24 mouse cellular contexts compared by ENCODE assay signal in the genomic region with DNA sequence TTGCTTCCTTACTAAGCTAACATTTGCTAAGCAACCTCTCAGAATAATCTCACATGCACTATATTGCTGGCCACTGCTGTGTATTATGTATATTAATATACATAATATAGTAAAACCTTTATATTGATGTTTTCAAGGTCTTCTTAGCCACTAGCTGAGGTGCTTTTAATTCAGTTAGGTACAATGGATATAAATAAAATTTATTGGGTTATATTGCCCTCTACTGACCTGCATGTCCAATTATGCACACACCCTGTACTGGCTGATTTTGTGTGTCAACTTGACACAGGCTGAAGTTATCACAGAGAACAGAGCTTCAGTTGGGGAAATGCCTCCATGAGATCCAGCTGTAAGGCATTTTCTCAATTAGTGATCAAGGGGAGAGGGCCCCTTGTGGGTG. TPM values are rescaled to one million over a fixed set of nuclear protein-coding genes. Genes with fewer than 3 reads are reported as not detected.
A peak's percentile ranks its signal among the peaks of the same experiment; 100 is the strongest.
DNase-seq lines count a peak whose midpoint lies in the region; ATAC-seq and TF ChIP-seq lines count a peak whose summit lies in the region.
"Had no signal": no experiment of that assay in that cellular context is flagged by ENCODE, and none has a peak within 500 bp of the region (broad histone marks: within the 10 kb centered on the region; RNA-seq: fewer than 3 reads in every experiment).

No protein-coding gene starts in this region.

- no peak for TF ChIP-seq EP300 in stomach, postnatal 0 days (optimal IDR thresholded peaks at IDR 0.05)

- H3K4me1 ChIP-seq in intestine, postnatal 0 days (replicated peaks; ENCODE audit: control insufficient read depth, insufficient read depth, low read length) = no peaks in the 10 kb centered on the region
- H3K4me1 ChIP-seq in intestine, embryonic 15.5 days (replicated peaks) = peaks cover 4% of the 10 kb centered on the region
- H3K4me1 ChIP-seq in midbrain, postnatal 0 days (ENCODE audit: insufficient read depth, low read length) = no peaks in the 10 kb centered on the region
- H3K4me1 ChIP-seq in midbrain, embryonic 15.5 days = no peaks in the 10 kb centered on the region
- no peaks in the 10 kb centered on the region for H3K4me1 ChIP-seq in stomach, postnatal 0 days (replicated peaks; ENCODE audit: control insufficient read depth, insufficient read depth)
- H3K4me1 ChIP-seq in forebrain, embryonic 15.5 days = no peaks in the 10 kb centered on the region
- H3K4me1 ChIP-seq: embryonic facial prominence, embryonic 15.5 days; forebrain, embryonic 13.5 days; hindbrain, embryonic 13.5 days had no signal

- ATAC-seq in intestine, postnatal 0 days = no peak
- ATAC-seq in intestine, embryonic 15.5 days = no peak
- 0 out of 2 replicates have a peak, but pooled peaks have one; percentile 44 for ATAC-seq in midbrain, postnatal 0 days (ENCODE audit: low FRiP score)
- ATAC-seq in midbrain, embryonic 15.5 days (replicated peaks) = no peak; the same call in 1 of the 2 replicates
- ATAC-seq in erythroblast, adult 5-6 weeks (replicated peaks; ENCODE audit: low FRiP score, poor library complexity, severe bottlenecking) = peak; percentile 77
- ATAC-seq in stomach, postnatal 0 days (ENCODE audit: low FRiP score, low TSS enrichment) = no peak
- no peak for ATAC-seq in forebrain, embryonic 15.5 days (replicated peaks)
- ATAC-seq: CD4-positive, CD25-positive, alpha-beta regulatory T cell, adult 4 months; forebrain, embryonic 13.5 days had no signal

- no peak overlapping the region for H3K4me3 ChIP-seq in intestine, postnatal 0 days (ENCODE audit: low read depth, low read length)
- no peak overlapping the region for H3K4me3 ChIP-seq in intestine, embryonic 15.5 days (replicated peaks)
- H3K4me3 ChIP-seq in midbrain, postnatal 0 days (ENCODE audit: low read depth, low read length) = no peak overlapping the region
- H3K4me3 ChIP-seq in midbrain, embryonic 15.5 days = no peak overlapping the region
- H3K4me3 ChIP-seq in stomach, postnatal 0 days (ENCODE audit: low read depth, low read length) = no peak overlapping the region
- no peak overlapping the region for H3K4me3 ChIP-seq in forebrain, embryonic 15.5 days
- H3K4me3 ChIP-seq: embryonic facial prominence, embryonic 15.5 days; forebrain, embryonic 13.5 days; hindbrain, embryonic 13.5 days had no signal

- DNase-seq in midbrain, postnatal 0 days (ENCODE audit: low spot score) = peak; percentile 21
- no peak for DNase-seq in stomach, postnatal 0 days (ENCODE audit: low spot score)
- no peak for DNase-seq in gastrocnemius, postnatal 25 days
- DNase-seq: adrenal gland, adult 8-10 months; cerebellum, adult 8-10 months; heart, postnatal 10 days; kidney, adult 11 months; kidney, postnatal 25 days; lung, postnatal 36 days; retina, postnatal 1 day; right cerebral cortex, postnatal 4 days had no signal

- no peaks in the 10 kb centered on the region for H3K27me3 ChIP-seq in intestine, postnatal 0 days (replicated peaks; ENCODE audit: control insufficient read depth, insufficient read depth, low read length)
- H3K27me3 ChIP-seq in intestine, embryonic 15.5 days (replicated peaks) = no peaks in the 10 kb centered on the region
- no peaks in the 10 kb centered on the region for H3K27me3 ChIP-seq in midbrain, postnatal 0 days (ENCODE audit: insufficient read depth, low read length)
- H3K27me3 ChIP-seq in midbrain, embryonic 15.5 days (replicated peaks) = no peaks in the 10 kb centered on the region
- no peaks in the 10 kb centered on the region for H3K27me3 ChIP-seq in stomach, postnatal 0 days (ENCODE audit: control insufficient read depth, insufficient read depth, low read length)
- H3K27me3 ChIP-seq in forebrain, embryonic 15.5 days = no peaks in the 10 kb centered on the region
- H3K27me3 ChIP-seq: embryonic facial prominence, embryonic 15.5 days; forebrain, embryonic 13.5 days; hindbrain, embryonic 13.5 days had no signal

- H3K9ac ChIP-seq in intestine, postnatal 0 days (ENCODE audit: low read depth, low read length) = no peak overlapping the region
- no peak overlapping the region for H3K9ac ChIP-seq in intestine, embryonic 15.5 days
- no peak overlapping the region for H3K9ac ChIP-seq in midbrain, postnatal 0 days (replicated peaks; ENCODE audit: low read length, poor library complexity, severe bottlenecking)
- H3K9ac ChIP-seq in midbrain, embryonic 15.5 days = no peak overlapping the region
- no peak overlapping the region for H3K9ac ChIP-seq in stomach, postnatal 0 days (ENCODE audit: low read length)
- no peak overlapping the region for H3K9ac ChIP-seq in forebrain, embryonic 15.5 days (replicated peaks)
- H3K9ac ChIP-seq: embryonic facial prominence, embryonic 15.5 days; forebrain, embryonic 13.5 days; hindbrain, embryonic 13.5 days had no signal

- H3K4me2 ChIP-seq in intestine, postnatal 0 days (replicated peaks; ENCODE audit: low read depth) = no peak overlapping the region
- H3K4me2 ChIP-seq in intestine, embryonic 15.5 days (replicated peaks) = no peak overlapping the region
- H3K4me2 ChIP-seq in midbrain, postnatal 0 days (ENCODE audit: low read depth, low read length, poor library complexity, severe bottlenecking) = no peak overlapping the region
- H3K4me2 ChIP-seq in midbrain, embryonic 15.5 days = no peak overlapping the region
- no peak overlapping the region for H3K4me2 ChIP-seq in stomach, postnatal 0 days (replicated peaks; ENCODE audit: low read depth)
- H3K4me2 ChIP-seq in forebrain, embryonic 15.5 days (replicated peaks) = no peak overlapping the region
- H3K4me2 ChIP-seq: embryonic facial prominence, embryonic 15.5 days; forebrain, embryonic 13.5 days; hindbrain, embryonic 13.5 days had no signal

- H3K27ac ChIP-seq in intestine, postnatal 0 days (ENCODE audit: low read depth, low read length) = no peak overlapping the region
- no peak overlapping the region for H3K27ac ChIP-seq in intestine, embryonic 15.5 days
- no peak overlapping the region for H3K27ac ChIP-seq in midbrain, postnatal 0 days (ENCODE audit: low read depth, low read length)
- no peak overlapping the region for H3K27ac ChIP-seq in midbrain, embryonic 15.5 days
- no peak overlapping the region for H3K27ac ChIP-seq in stomach, postnatal 0 days (replicated peaks)
- H3K27ac ChIP-seq in forebrain, embryonic 15.5 days (replicated peaks) = no peak overlapping the region
- H3K27ac ChIP-seq: embryonic facial prominence, embryonic 15.5 days; forebrain, embryonic 13.5 days; hindbrain, embryonic 13.5 days had no signal

- no peaks in the 10 kb centered on the region for H3K9me3 ChIP-seq in intestine, postnatal 0 days (ENCODE audit: control insufficient read depth)
- no peaks in the 10 kb centered on the region for H3K9me3 ChIP-seq in intestine, embryonic 15.5 days
- H3K9me3 ChIP-seq in midbrain, postnatal 0 days (ENCODE audit: low read length) = no peaks in the 10 kb centered on the region
- no peaks in the 10 kb centered on the region for H3K9me3 ChIP-seq in midbrain, embryonic 15.5 days
- H3K9me3 ChIP-seq in stomach, postnatal 0 days (ENCODE audit: control insufficient read depth, low read length) = no peaks in the 10 kb centered on the region
- no peaks in the 10 kb centered on the region for H3K9me3 ChIP-seq in forebrain, embryonic 15.5 days
- H3K9me3 ChIP-seq: embryonic facial prominence, embryonic 15.5 days; forebrain, embryonic 13.5 days; G1E; hindbrain, embryonic 13.5 days had no signal

- peaks cover 5% of the 10 kb centered on the region; the same call in 1 of the 2 replicates for H3K36me3 ChIP-seq in intestine, postnatal 0 days (ENCODE audit: control insufficient read depth, insufficient read depth)
- H3K36me3 ChIP-seq in intestine, embryonic 15.5 days = no peaks in the 10 kb centered on the region
- H3K36me3 ChIP-seq in midbrain, postnatal 0 days (ENCODE audit: insufficient read depth, low read length) = peaks cover 8% of the 10 kb centered on the region; the same call in 1 of the 2 replicates
- peaks cover 7% of the 10 kb centered on the region for H3K36me3 ChIP-seq in midbrain, embryonic 15.5 days (replicated peaks)
- H3K36me3 ChIP-seq in stomach, postnatal 0 days (ENCODE audit: control insufficient read depth, insufficient read depth, low read length) = peaks cover 2% of the 10 kb centered on the region; the same call in 1 of the 2 replicates
- peaks cover 3% of the 10 kb centered on the region; the same call in 1 of the 2 replicates for H3K36me3 ChIP-seq in forebrain, embryonic 15.5 days
- H3K36me3 ChIP-seq: embryonic facial prominence, embryonic 15.5 days had no signal

- TF ChIP-seq CTCF in intestine, postnatal 0 days (IDR thresholded peaks at IDR 0.05; ENCODE audit: low read depth) = 0 out of 2 replicates have a peak, but pooled peaks have one; percentile 14
- peak; percentile 67 for TF ChIP-seq CTCF in midbrain, postnatal 0 days (IDR thresholded peaks at IDR 0.05)
- TF ChIP-seq CTCF in stomach, postnatal 0 days (IDR thresholded peaks at IDR 0.05; ENCODE audit: low read depth) = peak; percentile 24; the same call in 1 of the 2 replicates

RNA-seq across cellular contexts. Expression of a gene that starts 41.2 kb away (rescaled TPM):
- 10.6 and 10.7 TPM in 2 replicates for polyA plus RNA-seq in intestine, postnatal 0 days (2015; fragmentation: Nextera tagmentation; extraction: Ambion mirVana)
- 16.9 and 20.2 TPM in 2 replicates for polyA plus RNA-seq in intestine, embryonic 15.5 days (2015; fragmentation: Nextera tagmentation; extraction: Ambion mirVana)
- 30.1 and 36.4 TPM in 2 replicates for total RNA-seq in midbrain, postnatal 0 days (2014; rRNA removed)
- polyA plus RNA-seq in midbrain, postnatal 0 days (2015; fragmentation: Nextera tagmentation; extraction: Ambion mirVana) = 31.0 and 32.9 TPM in 2 replicates
- polyA plus RNA-seq in midbrain, embryonic 15.5 days (2015; fragmentation: Nextera tagmentation; extraction: Ambion mirVana) = 30.8 and 31.5 TPM in 2 replicates
- 12.7 and 25.4 TPM in 2 replicates for total RNA-seq in erythroblast, adult 5-6 weeks (2015; ENCODE audit: low replicate concordance)
- 13.5 and 17.9 TPM in 2 replicates for total RNA-seq in erythroblast, adult 5-6 weeks (2017; ENCODE audit: low replicate concordance)
- 10.1 and 11.4 TPM in 2 replicates for polyA plus RNA-seq in stomach, postnatal 0 days (2015; fragmentation: Nextera tagmentation; extraction: Ambion mirVana)
- total RNA-seq in gastrocnemius, postnatal 25 days (2021) = 1 to 10 TPM; 4.9 to 5.8 TPM
- polyA plus RNA-seq in forebrain, embryonic 15.5 days (2015; fragmentation: Nextera tagmentation; extraction: Ambion mirVana) = 31.1 and 33.5 TPM in 2 replicates

RNA-seq across cellular contexts. Expression of a gene that starts 41.9 kb away (rescaled TPM):
- polyA plus RNA-seq in intestine, postnatal 0 days (2015; fragmentation: Nextera tagmentation; extraction: Ambion mirVana) = not detected in 2 replicates
- polyA plus RNA-seq in intestine, embryonic 15.5 days (2015; fragmentation: Nextera tagmentation; extraction: Ambion mirVana) = 0.03 TPM in 1 of 2 replicates, not detected in the other
- total RNA-seq in midbrain, postnatal 0 days (2014; rRNA removed) = 0.11 and 0.14 TPM in 2 replicates
- 0.16 and 0.19 TPM in 2 replicates for polyA plus RNA-seq in midbrain, postnatal 0 days (2015; fragmentation: Nextera tagmentation; extraction: Ambion mirVana)
- 0.22 and 0.30 TPM in 2 replicates for polyA plus RNA-seq in midbrain, embryonic 15.5 days (2015; fragmentation: Nextera tagmentation; extraction: Ambion mirVana)
- total RNA-seq in erythroblast, adult 5-6 weeks (2015; ENCODE audit: low replicate concordance) = not detected in 2 replicates
- total RNA-seq in erythroblast, adult 5-6 weeks (2017; ENCODE audit: low replicate concordance) = 0.17 TPM in 1 of 2 replicates, not detected in the other
- polyA plus RNA-seq in stomach, postnatal 0 days (2015; fragmentation: Nextera tagmentation; extraction: Ambion mirVana) = 0.01 TPM in 1 of 2 replicates, not detected in the other
- total RNA-seq in gastrocnemius, postnatal 25 days (2021) = not detected
- 0.14 and 0.20 TPM in 2 replicates for polyA plus RNA-seq in forebrain, embryonic 15.5 days (2015; fragmentation: Nextera tagmentation; extraction: Ambion mirVana)
- total RNA-seq: G1E; gastrocnemius, adult 18-20 months; heart, postnatal 10 days; liver, adult 2 months; neutrophil, adult 5-6 weeks had no signal
- polyA plus RNA-seq: CD4-positive, CD25-positive, alpha-beta regulatory T cell, adult 4 months; G1E; liver, adult 2 months had no signal

Comparison
In these comparisons a context has a peak if more than half of its experiments do, and no peak if none do; other contexts are left out.
1. ATAC-seq: peak in midbrain, postnatal 0 days (single experiment) and erythroblast, adult 5-6 weeks (single experiment); none in intestine, postnatal 0 days (single experiment), intestine, embryonic 15.5 days (single experiment), midbrain, embryonic 15.5 days (single experiment), stomach, postnatal 0 days (single experiment) and forebrain, embryonic 15.5 days (single experiment).
2. CTCF ChIP-seq: peak in every context shown above with its lines; median percentile 67 in midbrain, postnatal 0 days; 24 in stomach, postnatal 0 days; 14 in intestine, postnatal 0 days.